ENCODE assay signal across 8 mouse cellular contexts in the genomic region with DNA sequence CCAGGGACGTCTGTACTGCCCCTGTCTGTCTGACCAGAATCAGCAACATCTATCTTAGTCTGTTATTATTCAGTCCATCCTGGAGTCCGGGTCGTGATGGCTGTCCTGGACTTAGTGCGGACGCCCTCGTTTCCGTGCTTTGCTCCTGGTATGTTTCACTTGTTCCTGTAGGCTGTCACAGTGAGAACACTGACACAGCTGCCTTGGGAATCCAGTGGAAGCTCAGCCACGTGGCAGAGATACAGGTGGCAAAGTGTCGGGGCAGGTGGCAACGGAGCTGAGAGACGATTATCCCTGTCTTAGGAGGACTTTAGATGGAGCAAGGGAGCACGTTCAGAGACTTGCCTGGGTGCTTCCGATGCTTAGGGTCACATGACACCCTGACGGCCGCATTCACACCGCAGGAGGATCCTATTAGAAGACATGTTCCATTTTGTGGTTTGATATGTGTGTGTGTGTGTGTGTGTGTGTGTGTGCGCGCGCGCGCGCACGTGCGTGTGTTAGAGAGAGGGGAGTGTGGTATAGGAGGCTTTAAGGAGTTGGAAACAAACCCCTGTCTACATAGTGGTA. TPM values are rescaled to one million over a fixed set of nuclear protein-coding genes. Genes with fewer than 3 reads are reported as not detected.
A peak's percentile ranks its signal among the peaks of the same experiment; 100 is the strongest.
DNase-seq lines count a peak whose midpoint lies in the region; ATAC-seq lines count a peak whose summit lies in the region.

No protein-coding gene starts in this region.

- no peak overlapping the region for H3K27ac ChIP-seq in heart, embryonic 16.5 days (ENCODE audit: low read length)
- peak overlapping the region; percentile 60; the same call in 1 of the 2 replicates for H3K27ac ChIP-seq in hindbrain, embryonic 14.5 days
- H3K27ac ChIP-seq in midbrain, embryonic 10.5 days (replicated peaks), result no peak overlapping the region

- WGBS in heart, embryonic 16.5 days, result 36% methylated on average over 24 of the region's 24 CpGs
- WGBS in hindbrain, embryonic 14.5 days, result 52% methylated on average over 24 of the region's 24 CpGs
- whole genome bisulfite sequencing in midbrain, embryonic 10.5 days, result 54% methylated on average over 24 of the region's 24 CpGs

- ATAC-seq in heart, embryonic 16.5 days (replicated peaks; ENCODE audit: extremely low read depth, insufficient read depth, low FRiP score), result no peak
- ATAC-seq in hindbrain, embryonic 14.5 days (ENCODE audit: low FRiP score), result peak; percentile 45; the same call in 1 of the 2 replicates

- peaks cover 13% of the 10 kb centered on the region for H3K4me1 ChIP-seq in heart, embryonic 16.5 days (ENCODE audit: control insufficient read depth, insufficient read depth, low read length)
- H3K4me1 ChIP-seq in hindbrain, embryonic 14.5 days (replicated peaks; ENCODE audit: control insufficient read depth, insufficient read depth, low read length), result peaks cover 12% of the 10 kb centered on the region
- H3K4me1 ChIP-seq in midbrain, embryonic 10.5 days, result peaks cover 20% of the 10 kb centered on the region

- peak overlapping the region; percentile 83 for H3K4me2 ChIP-seq in heart, embryonic 16.5 days (ENCODE audit: low read depth, low read length)
- peak overlapping the region; percentile 52 for H3K4me2 ChIP-seq in hindbrain, embryonic 14.5 days (replicated peaks)

- H3K4me3 ChIP-seq in heart, embryonic 16.5 days (ENCODE audit: low read length), result peak overlapping the region; percentile 54
- H3K4me3 ChIP-seq in hindbrain, embryonic 14.5 days (replicated peaks; ENCODE audit: low read length), result peak overlapping the region; percentile 20
- peak overlapping the region; percentile 38 for H3K4me3 ChIP-seq in midbrain, embryonic 10.5 days

- no peak for DNase-seq in heart, adult 9 months (ENCODE audit: low spot score in 2 of 2)
- peak; percentile 94 for DNase-seq in adipocyte (ENCODE audit: low spot score)
- no peak for DNase-seq in hindbrain, embryonic 14.5 days (ENCODE audit: low spot score)
- no peak for DNase-seq in midbrain, embryonic 10.5 days (ENCODE audit: low spot score)
- no peak for DNase-seq in adrenal gland, postnatal 10 days
- no peak for DNase-seq in cerebellum, adult 9-11 months
- DNase-seq in layer of hippocampus, adult 18-20 months (ENCODE audit: low spot score in 2 of 2), result no peak

- no peak overlapping the region; the same call in 1 of the 2 replicates for H3K9ac ChIP-seq in heart, embryonic 16.5 days (ENCODE audit: low read length)
- H3K9ac ChIP-seq in hindbrain, embryonic 14.5 days, result peak overlapping the region; percentile 30; the same call in 1 of the 2 replicates

- no peaks in the 10 kb centered on the region for H3K9me3 ChIP-seq in heart, embryonic 16.5 days (replicated peaks; ENCODE audit: control insufficient read depth, low read length)
- H3K9me3 ChIP-seq in hindbrain, embryonic 14.5 days (ENCODE audit: control insufficient read depth, low read length), result no peaks in the 10 kb centered on the region
- no peaks in the 10 kb centered on the region for H3K9me3 ChIP-seq in midbrain, embryonic 10.5 days (replicated peaks)

- no peaks in the 10 kb centered on the region; the same call in 1 of the 2 replicates for H3K27me3 ChIP-seq in heart, embryonic 16.5 days (ENCODE audit: control insufficient read depth, insufficient read depth, low read length)
- no peaks in the 10 kb centered on the region for H3K27me3 ChIP-seq in hindbrain, embryonic 14.5 days (ENCODE audit: control insufficient read depth, insufficient read depth, low read length)
- peaks cover 42% of the 10 kb centered on the region for H3K27me3 ChIP-seq in midbrain, embryonic 10.5 days (ENCODE audit: low read depth, poor library complexity, severe bottlenecking)

- H3K36me3 ChIP-seq in heart, embryonic 16.5 days (ENCODE audit: control insufficient read depth, insufficient read depth), result no peaks in the 10 kb centered on the region
- no peaks in the 10 kb centered on the region for H3K36me3 ChIP-seq in hindbrain, embryonic 14.5 days (replicated peaks; ENCODE audit: control insufficient read depth, insufficient read depth)
- H3K36me3 ChIP-seq in midbrain, embryonic 10.5 days, result no peaks in the 10 kb centered on the region

RNA-seq across cellular contexts. Expression of a gene that starts 38.9 kb away (rescaled TPM):
- polyA plus RNA-seq in heart, embryonic 16.5 days (2015; fragmentation: Nextera tagmentation; extraction: Ambion mirVana), result 85.7 and 89.7 TPM in 2 replicates
- polyA plus RNA-seq in hindbrain, embryonic 14.5 days (2014; fragmentation: Nextera tagmentation; extraction: Ambion mirVana), result 152 and 168 TPM in 2 replicates
- polyA plus RNA-seq in midbrain, embryonic 10.5 days (2016; fragmentation: Nextera tagmentation; extraction: Ambion mirVana), result 222 and 239 TPM in 2 replicates
- total RNA-seq in adrenal gland, postnatal 10 days (2021), result 10 to 100 TPM; 69.7 to 81.3 TPM
- total RNA-seq in layer of hippocampus, adult 18-20 months (2021), result 100 to 1,000 TPM; 114 to 124 TPM
